ENCODE assay signal across 8 mouse cellular contexts in the genomic region with DNA sequence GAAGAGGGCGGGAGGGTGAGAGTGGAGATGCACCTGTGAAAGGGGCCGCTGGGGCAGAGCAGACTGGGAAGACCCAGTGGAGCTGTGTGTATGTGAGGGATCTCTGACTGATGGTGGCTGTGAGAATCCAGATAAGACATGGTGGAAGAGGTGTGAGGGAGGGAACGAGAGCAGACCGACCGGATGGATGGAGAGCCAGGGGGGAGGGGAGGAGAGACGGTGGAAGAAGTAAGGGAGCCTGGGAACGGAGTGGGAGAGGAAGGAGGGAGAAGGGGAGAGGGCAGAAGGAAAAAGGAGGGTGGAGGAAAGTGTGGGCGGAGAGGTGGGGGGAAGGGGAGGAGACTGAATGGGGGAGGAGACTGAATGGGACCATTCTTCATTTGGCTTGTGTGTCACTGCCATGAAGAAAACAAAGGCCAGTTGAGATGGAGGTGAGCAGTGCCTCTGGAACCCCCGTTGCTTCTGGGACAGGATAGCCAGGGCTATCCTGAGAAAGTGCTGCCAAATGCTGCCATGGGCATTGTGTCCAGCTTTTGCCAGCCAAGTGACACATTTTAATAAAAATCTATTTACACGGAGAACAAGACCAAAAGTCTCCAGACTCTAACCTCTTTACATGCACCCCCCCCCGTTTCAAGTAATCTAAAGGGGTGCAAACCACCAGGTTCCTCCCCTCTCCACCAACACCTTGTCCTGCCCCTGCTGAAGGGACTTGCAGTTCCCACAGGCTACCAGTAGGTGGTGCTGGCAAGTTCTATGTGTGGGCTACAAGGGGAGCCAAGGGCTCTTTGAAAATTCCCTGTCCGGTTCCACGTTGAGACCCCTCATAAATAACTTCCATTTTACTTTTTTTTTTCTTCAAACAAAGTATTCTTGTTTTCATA.
A peak's percentile ranks its signal among the peaks of the same experiment; 100 is the strongest.
DNase-seq lines count a peak whose midpoint lies in the region; ATAC-seq and TF ChIP-seq lines count a peak whose summit lies in the region.

No protein-coding gene starts in this region.

- H3K4me1 ChIP-seq in hindbrain, embryonic 15.5 days (replicated peaks): peaks cover 14% of the 10 kb centered on the region; the same call in 1 of the 2 replicates

- CTCF ChIA-PET in Patski (lab: Charles Lee): interaction anchor here (1.0 to 1.5 kb wide), 3 partner anchors 13 to 182 kb away, joined by 3 to 5 read pairs (median 4); no protein-coding TSS in a partner anchor

- H3K36me3 ChIP-seq in hindbrain, embryonic 15.5 days: no peaks in the 10 kb centered on the region

- POLR2A ChIA-PET in Patski (lab: Charles Lee): no interaction called here

- peak; percentile 87 for TF ChIP-seq CTCF in Patski (IDR thresholded peaks at IDR 0.05)

- DNase-seq in Patski (ENCODE audit: low read depth, low spot score): peak; percentile 9
- peak; percentile 88 for DNase-seq in cerebellum, adult 8-10 months
- peak; percentile 75 to 80 for DNase-seq in layer of hippocampus, postnatal 36 days
- peak; percentile 80 for DNase-seq in lung, postnatal 25 days (ENCODE audit: low spot score)
- peak; percentile 70 for DNase-seq in right cerebral cortex, adult 18-20 months
- peak; percentile 54 for DNase-seq in urinary bladder, adult 2 months (ENCODE audit: low spot score)

- ATAC-seq in Patski: peak; percentile 53
- peak; percentile 69 for ATAC-seq in frontal cortex, adult (ENCODE audit: low TSS enrichment)
- ATAC-seq in hindbrain, embryonic 15.5 days (ENCODE audit: low FRiP score, low read depth): 0 out of 2 replicates have a peak, but pooled peaks have one; percentile 55

- no peaks in the 10 kb centered on the region for H3K9me3 ChIP-seq in hindbrain, embryonic 15.5 days

- WGBS in hindbrain, embryonic 15.5 days: 26% methylated on average over 13 of the region's 13 CpGs

- no peaks in the 10 kb centered on the region for H3K27me3 ChIP-seq in Patski
- no peaks in the 10 kb centered on the region for H3K27me3 ChIP-seq in hindbrain, embryonic 15.5 days

- H3K4me2 ChIP-seq in hindbrain, embryonic 15.5 days: no peak overlapping the region

- no peak overlapping the region for H3K27ac ChIP-seq in hindbrain, embryonic 15.5 days (replicated peaks)

- in situ Hi-C loops in Patski (cut with MboI; ENCODE audit: low pct_unique_long_range_greater_than_20kb): loop anchor here (10.0 kb wide), 1 partner anchor 278 kb away; no protein-coding TSS in a partner anchor

- H3K9ac ChIP-seq in hindbrain, embryonic 15.5 days: no peak overlapping the region

- no peak overlapping the region for H3K4me3 ChIP-seq in hindbrain, embryonic 15.5 days

Comparison
In these comparisons a context has a peak if more than half of its experiments do, and no peak if none do; other contexts are left out.
1. DNase-seq: peak in every context shown above with its lines; median percentile 88 in cerebellum, adult 8-10 months; 80 in lung, postnatal 25 days; 78 in layer of hippocampus, postnatal 36 days; 70 in right cerebral cortex, adult 18-20 months; 54 in urinary bladder, adult 2 months; 9 in Patski.